Mouse (Mus musculus) liver, adult 2 months (tissue): Measurements from ENCODE around the gene Gm10959.

Source experiments
- CTCF ChIP-seq: fragments of 200-500 bp; IDR thresholded peaks from 2 replicates; pipeline ENCODE4 v1.5.1; 2011; ENCODE audit warnings: low read depth, low read length, control low read depth
- POLR2A ChIP-seq: fragments of 200-500 bp; IDR thresholded peaks from 2 replicates; pipeline ENCODE4 v1.6.1; 2011; ENCODE audit warnings: low read length, control low read depth; ENCODE audit not compliant: insufficient read depth; ENCODE audit errors: extremely low read depth

- TF ChIP-seq CTCF (no peak), POLR2A (no peak)
Observed at GRCm38 (mm10) chr3:122895189-122895731, 23.9 kb downstream of the Gm10959 start.
